Mouse (Mus musculus) left cerebral cortex, adult 9 months (tissue): ENCODE results near the gene Slc2a3.
"Not testable (repeated sequence)": the region's sequence is repeated elsewhere in the genome, so short reads cannot be mapped to it uniquely, and the experiment has no call there.

Experiments used
- DNase-seq, 2 experiments: peaks; one replicate each; pipeline ENCODE4 v3.0.0; 2022; ENCODE audit warnings: low spot score in 2 of 2

The Slc2a3 gene

GRCm38 (mm10) chr6:122764446-122765297 lies 36.8 kb downstream of the Slc2a3 start:
- peak in 1 of 2 experiments; percentile 74 for DNase-seq

- no peak for DNase-seq
Observed at GRCm38 (mm10) chr6:122763844-122764445, 37.5 kb downstream of the Slc2a3 start.

GRCm38 (mm10) chr6:122762952-122763700 lies 38.3 kb downstream of the Slc2a3 start:
- no peak for DNase-seq

GRCm38 (mm10) chr6:122762480-122762879 lies 39.0 kb downstream of the Slc2a3 start:
- DNase-seq: no peak

GRCm38 (mm10) chr6:122761901-122762300 lies 39.5 kb downstream of the Slc2a3 start:
- DNase-seq: no peak

GRCm38 (mm10) chr6:122761011-122761599 lies 40.3 kb downstream of the Slc2a3 start:
- DNase-seq: peak; percentile 66 to 90

- no peak for DNase-seq
Observed at GRCm38 (mm10) chr6:122758732-122759131, 42.7 kb downstream of the Slc2a3 start.

- DNase-seq: no peak
Observed at GRCm38 (mm10) chr6:122755913-122756312, 45.5 kb downstream of the Slc2a3 start.

- DNase-seq: no peak
Observed at GRCm38 (mm10) chr6:122750579-122750978, 50.9 kb downstream of the Slc2a3 start.

GRCm38 (mm10) chr6:122744505-122745249 lies 56.8 kb downstream of the Slc2a3 start:
- DNase-seq: no peak

GRCm38 (mm10) chr6:122743353-122743752 lies 58.1 kb downstream of the Slc2a3 start:
- DNase-seq: no peak

- peak in 1 of 2 experiments; percentile 59 for DNase-seq
Observed at GRCm38 (mm10) chr6:122742228-122742899, 59.1 kb downstream of the Slc2a3 start.

GRCm38 (mm10) chr6:122741460-122742227 lies 59.8 kb downstream of the Slc2a3 start:
- DNase-seq: peak in 1 of 2 experiments; percentile 32

- peak in 1 of 2 experiments; percentile 81 for DNase-seq
Observed at GRCm38 (mm10) chr6:122739952-122740351, 61.5 kb downstream of the Slc2a3 start.

GRCm38 (mm10) chr6:122719942-122720341 lies 81.5 kb downstream of the Slc2a3 start:
- DNase-seq: peak in 1 of 2 experiments; percentile 81

- DNase-seq: not testable (repeated sequence)
Observed at GRCm38 (mm10) chr6:122718224-122718623, 83.2 kb downstream of the Slc2a3 start.

- DNase-seq: no peak
Observed at GRCm38 (mm10) chr6:122715886-122716285, 85.6 kb downstream of the Slc2a3 start.

- DNase-seq: no peak
Observed at GRCm38 (mm10) chr6:122714707-122715365, 86.6 kb downstream of the Slc2a3 start.

GRCm38 (mm10) chr6:122713116-122713515 lies 88.3 kb downstream of the Slc2a3 start:
- not testable (repeated sequence) for DNase-seq
